ENCODE assay signal across 33 mouse cellular contexts in genomic region chr10:96090388-96090787, GRCm38 (mm10). TPM values are rescaled to one million over a fixed set of nuclear protein-coding genes. Genes with fewer than 3 reads are reported as not detected.
DNase-seq lines count a peak whose midpoint lies in the region; ATAC-seq lines count a peak whose summit lies in the region.
"Had no signal": no experiment of that assay in that cellular context is flagged by ENCODE, and none has a peak within 500 bp of the region (broad histone marks: within the 10 kb centered on the region; RNA-seq: fewer than 3 reads in every experiment).

No protein-coding gene starts in this region.

- H3K4me3 ChIP-seq in hindbrain, embryonic 16.5 days (ENCODE audit: low read length): no peak overlapping the region
- no peak overlapping the region for H3K4me3 ChIP-seq in hindbrain, embryonic 14.5 days (replicated peaks; ENCODE audit: low read length)
- no peak overlapping the region for H3K4me3 ChIP-seq in embryonic facial prominence, embryonic 10.5 days
- H3K4me3 ChIP-seq: embryonic facial prominence, embryonic 13.5 days; forebrain, embryonic 10.5 days; forebrain, embryonic 15.5 days; limb, embryonic 12.5 days; liver, embryonic 15.5 days; midbrain, embryonic 10.5 days; myocyte; neural tube, embryonic 12.5 days had no signal

- no peaks in the 10 kb centered on the region for H3K9me3 ChIP-seq in hindbrain, embryonic 16.5 days (ENCODE audit: control insufficient read depth, low read length)
- H3K9me3 ChIP-seq in hindbrain, embryonic 14.5 days (ENCODE audit: control insufficient read depth, low read length): no peaks in the 10 kb centered on the region
- H3K9me3 ChIP-seq in embryonic facial prominence, embryonic 10.5 days: no peaks in the 10 kb centered on the region
- H3K9me3 ChIP-seq: embryonic facial prominence, embryonic 13.5 days; forebrain, embryonic 10.5 days; forebrain, embryonic 15.5 days; G1E; limb, embryonic 12.5 days; liver, embryonic 15.5 days; midbrain, embryonic 10.5 days; neural tube, embryonic 12.5 days had no signal

- peaks cover 3% of the 10 kb centered on the region; the same call in 1 of the 2 replicates for H3K4me1 ChIP-seq in hindbrain, embryonic 16.5 days (ENCODE audit: control insufficient read depth, insufficient read depth, low read depth, low read length)
- peaks cover 5% of the 10 kb centered on the region; the same call in 1 of the 2 replicates for H3K4me1 ChIP-seq in hindbrain, embryonic 14.5 days (replicated peaks; ENCODE audit: control insufficient read depth, insufficient read depth, low read length)
- H3K4me1 ChIP-seq in embryonic facial prominence, embryonic 10.5 days: 0 out of 2 replicates have a peak, but pooled peaks cover 4% of the 10 kb centered on the region
- H3K4me1 ChIP-seq: embryonic facial prominence, embryonic 13.5 days; forebrain, embryonic 15.5 days; limb, embryonic 12.5 days; liver, embryonic 15.5 days; neural tube, embryonic 12.5 days had no signal

- peak; percentile 55; the same call in 1 of the 2 replicates for ATAC-seq in hindbrain, embryonic 16.5 days
- no peak for ATAC-seq in hindbrain, embryonic 14.5 days (ENCODE audit: low FRiP score)
- ATAC-seq: forebrain, embryonic 15.5 days; inflammation-experienced regulatory T-cells, adult 6 months; midbrain, embryonic 16.5 days had no signal

- DNase-seq in hindbrain, embryonic 14.5 days (ENCODE audit: low spot score): no peak
- DNase-seq in brain, adult 2 months (ENCODE audit: low read depth, low spot score): peak; percentile 58
- DNase-seq in cerebellum, adult 11-12 months: peak; percentile 77
- peak; percentile 79 for DNase-seq in cerebellum, adult 9-11 months
- no peak for DNase-seq in frontal cortex, adult 2 months (ENCODE audit: extremely low spot score in 1 of 2, low spot score in 1 of 2)
- no peak for DNase-seq in embryonic facial prominence, embryonic 10.5 days (ENCODE audit: low spot score)
- DNase-seq in adrenal gland, adult (ENCODE audit: inconsistent age in 2 of 2, low spot score in 1 of 2): no peak
- DNase-seq: adrenal gland, postnatal 25 days; embryo, embryonic 11 days; heart, postnatal 14 days; kidney, adult 11 months; kidney, postnatal 14 days; layer of hippocampus, adult 9-11 months; lung, embryonic 14.5 days; lung, postnatal 14 days; thymus, adult 2 months; thymus, postnatal 36 days had no signal

- H3K4me2 ChIP-seq in hindbrain, embryonic 16.5 days (ENCODE audit: low read length): no peak overlapping the region
- H3K4me2 ChIP-seq in hindbrain, embryonic 14.5 days (replicated peaks): no peak overlapping the region
- H3K4me2 ChIP-seq: embryonic facial prominence, embryonic 13.5 days; forebrain, embryonic 15.5 days; limb, embryonic 12.5 days; liver, embryonic 15.5 days; lung, embryonic 14.5 days; neural tube, embryonic 12.5 days had no signal

- no peaks in the 10 kb centered on the region for H3K36me3 ChIP-seq in hindbrain, embryonic 16.5 days (ENCODE audit: control insufficient read depth, insufficient read depth, low read length)
- H3K36me3 ChIP-seq in hindbrain, embryonic 14.5 days (replicated peaks; ENCODE audit: control insufficient read depth, insufficient read depth): no peaks in the 10 kb centered on the region
- no peaks in the 10 kb centered on the region for H3K36me3 ChIP-seq in embryonic facial prominence, embryonic 10.5 days (replicated peaks)
- H3K36me3 ChIP-seq: embryonic facial prominence, embryonic 13.5 days; forebrain, embryonic 10.5 days; forebrain, embryonic 15.5 days; G1E; limb, embryonic 12.5 days; liver, embryonic 15.5 days; midbrain, embryonic 10.5 days; neural tube, embryonic 12.5 days had no signal

- H3K27ac ChIP-seq in hindbrain, embryonic 16.5 days (ENCODE audit: low read depth, low read length): no peak overlapping the region
- no peak overlapping the region for H3K27ac ChIP-seq in hindbrain, embryonic 14.5 days
- no peak overlapping the region for H3K27ac ChIP-seq in embryonic facial prominence, embryonic 10.5 days (replicated peaks)
- H3K27ac ChIP-seq: embryonic facial prominence, embryonic 13.5 days; forebrain, embryonic 10.5 days; forebrain, embryonic 15.5 days; limb, embryonic 12.5 days; liver, embryonic 15.5 days; midbrain, embryonic 10.5 days; neural tube, embryonic 12.5 days had no signal

- no peak overlapping the region for H3K9ac ChIP-seq in hindbrain, embryonic 16.5 days (ENCODE audit: low read depth, low read length)
- H3K9ac ChIP-seq in hindbrain, embryonic 14.5 days: no peak overlapping the region
- H3K9ac ChIP-seq: embryonic facial prominence, embryonic 13.5 days; forebrain, embryonic 15.5 days; limb, embryonic 12.5 days; liver, embryonic 15.5 days; lung, embryonic 14.5 days; neural tube, embryonic 12.5 days had no signal

- WGBS in hindbrain, embryonic 16.5 days: 73% methylated on average over 3 of the region's 3 CpGs
- WGBS in hindbrain, embryonic 14.5 days: 64% methylated on average over 3 of the region's 3 CpGs
- WGBS in embryonic facial prominence, embryonic 10.5 days: 84% methylated on average over 3 of the region's 3 CpGs

- H3K27me3 ChIP-seq in hindbrain, embryonic 16.5 days (replicated peaks; ENCODE audit: control insufficient read depth, insufficient read depth, low read length): no peaks in the 10 kb centered on the region
- H3K27me3 ChIP-seq in hindbrain, embryonic 14.5 days (ENCODE audit: control insufficient read depth, insufficient read depth, low read length): no peaks in the 10 kb centered on the region
- no peaks in the 10 kb centered on the region for H3K27me3 ChIP-seq in embryonic facial prominence, embryonic 10.5 days (replicated peaks; ENCODE audit: low read depth, poor library complexity, severe bottlenecking)
- H3K27me3 ChIP-seq: embryonic facial prominence, embryonic 13.5 days; forebrain, embryonic 15.5 days; limb, embryonic 12.5 days; liver, embryonic 15.5 days; neural tube, embryonic 12.5 days had no signal

RNA-seq across cellular contexts. Expression of gene Gm5426, which starts 46.0 kb away (rescaled TPM):
- polyA plus RNA-seq in hindbrain, embryonic 16.5 days (2015; fragmentation: Nextera tagmentation; extraction: Ambion mirVana): not detected in 2 replicates
- polyA plus RNA-seq in hindbrain, embryonic 14.5 days (2014; fragmentation: Nextera tagmentation; extraction: Ambion mirVana): not detected in 2 replicates
- not detected in 2 replicates for polyA plus RNA-seq in frontal cortex, adult 2 months (2012; rRNA removed)
- not detected in 2 replicates for polyA plus RNA-seq in embryonic facial prominence, embryonic 10.5 days (2016; fragmentation: Nextera tagmentation; extraction: Ambion mirVana)
- polyA plus RNA-seq: embryonic facial prominence, embryonic 13.5 days; forebrain, embryonic 10.5 days; forebrain, embryonic 15.5 days; G1E; heart, embryonic 14.5 days; hindbrain, embryonic 11.5 days; kidney, embryonic 14.5 days; limb, embryonic 12.5 days; liver, adult 2 months; liver, embryonic 15.5 days; lung, embryonic 14.5 days; midbrain, embryonic 10.5 days; midbrain, embryonic 16.5 days; myocyte; neural tube, embryonic 12.5 days; thymus, adult 2 months had no signal

Comparison
In these comparisons a context has a peak if more than half of its experiments do, and no peak if none do; other contexts are left out.
1. DNase-seq: peak in brain, adult 2 months (single experiment), cerebellum, adult 11-12 months (single experiment) and cerebellum, adult 9-11 months (single experiment); none in hindbrain, embryonic 14.5 days (single experiment), frontal cortex, adult 2 months (0 of 2), embryonic facial prominence, embryonic 10.5 days (single experiment) and adrenal gland, adult (0 of 2).